Mouse (Mus musculus) left cerebral cortex, postnatal 4 days (tissue): ENCODE data around the gene Eif4g1. TPM values are rescaled to one million over a fixed set of nuclear protein-coding genes. Genes with fewer than 3 reads are reported as not detected.
A peak's percentile ranks its signal among the peaks of the same experiment; 100 is the strongest.

Experiments
- DNase-seq: peaks from one replicate; pipeline ENCODE4 v3.0.0-alpha.2; 2022
- intact Hi-C: fragments of 180-260 bp; cut with DNase I; formaldehyde crosslinking; loops from one replicate; pipeline ENCODE4 v1.15.1; 2025
- total RNA-seq, 2 experiments: library from RNA; stranded (reverse); gene quantifications; 2 replicates each; pipeline ENCODE4 v1.2.3; 2021

Gene Eif4g1
- total RNA-seq, 2 experiments from 2014 or later: 362 to 378 TPM

DNA sequence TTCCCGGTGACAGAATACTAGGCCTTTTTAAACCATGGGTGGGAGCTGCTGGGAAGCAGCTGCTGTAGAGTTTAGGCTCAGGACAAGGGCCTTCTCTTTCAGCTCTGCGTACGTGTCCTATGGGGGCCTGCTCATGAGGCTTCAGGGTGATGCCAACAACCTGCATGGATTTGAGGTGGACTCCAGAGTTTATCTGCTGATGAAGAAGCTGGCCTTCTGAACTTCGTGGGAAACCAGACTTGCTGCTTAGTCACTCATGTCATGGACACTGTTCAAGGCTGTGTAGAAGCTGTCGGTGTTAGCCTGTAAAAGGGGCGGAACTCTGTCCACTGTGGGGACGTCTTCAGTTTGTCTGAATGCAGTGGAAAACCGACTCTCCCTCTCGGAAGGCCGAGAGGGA lies 53.7 kb downstream of the Eif4g1 start:
- DNase-seq: no peak
- intact Hi-C loops: no loop called here

GRCm38 (mm10) chr16:20722736-20723135 lies 54.6 kb downstream of the Eif4g1 start:
- DNase-seq: no peak
- intact Hi-C loops: no loop called here

DNA sequence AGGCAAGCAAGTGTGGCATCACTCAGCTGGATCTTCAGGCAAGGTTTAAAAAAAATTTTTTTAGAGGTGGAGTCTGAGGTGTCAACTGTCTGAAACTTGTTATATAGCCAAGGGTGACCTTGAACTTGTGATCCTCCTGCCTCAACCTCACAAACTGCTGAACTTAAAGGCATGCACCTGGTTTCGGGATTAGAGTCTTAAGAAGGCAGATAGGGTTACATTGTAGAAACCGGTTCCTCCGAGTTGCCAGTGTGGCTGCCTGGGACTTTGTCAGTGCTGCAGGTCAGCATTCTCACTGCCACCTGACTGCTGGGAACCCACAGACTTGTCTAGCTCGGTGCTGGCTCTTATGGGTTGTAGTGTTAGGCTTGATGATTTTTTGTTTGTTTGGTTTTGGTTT lies 55.1 kb downstream of the Eif4g1 start:
- DNase-seq: no peak
- intact Hi-C loops: no loop called here

GRCm38 (mm10) chr16:20724338-20724748 lies 56.2 kb downstream of the Eif4g1 start:
- DNase-seq: no peak
- intact Hi-C loops: no loop called here

DNA sequence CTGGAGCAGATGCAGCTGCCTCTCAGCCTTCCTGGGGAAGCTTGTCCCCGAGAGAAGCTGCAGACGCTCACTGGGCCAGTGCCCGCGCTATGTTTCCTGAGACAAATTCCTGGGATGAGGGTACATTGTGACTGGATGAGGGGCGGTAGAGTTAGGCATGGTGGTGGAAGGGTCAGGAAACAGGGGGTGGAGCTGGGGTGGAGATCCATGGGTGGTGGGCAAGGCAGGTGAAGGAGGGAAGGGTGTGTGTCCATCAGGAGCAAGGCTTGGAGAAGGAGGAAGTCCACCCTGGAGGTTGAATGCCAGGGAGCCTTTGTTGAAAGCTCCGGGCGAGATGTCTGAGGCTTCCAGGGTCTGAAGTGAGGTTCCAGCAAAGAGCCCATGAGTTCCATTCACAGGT lies 57.2 kb downstream of the Eif4g1 start:
- DNase-seq: no peak
- intact Hi-C loops: no loop called here

DNA sequence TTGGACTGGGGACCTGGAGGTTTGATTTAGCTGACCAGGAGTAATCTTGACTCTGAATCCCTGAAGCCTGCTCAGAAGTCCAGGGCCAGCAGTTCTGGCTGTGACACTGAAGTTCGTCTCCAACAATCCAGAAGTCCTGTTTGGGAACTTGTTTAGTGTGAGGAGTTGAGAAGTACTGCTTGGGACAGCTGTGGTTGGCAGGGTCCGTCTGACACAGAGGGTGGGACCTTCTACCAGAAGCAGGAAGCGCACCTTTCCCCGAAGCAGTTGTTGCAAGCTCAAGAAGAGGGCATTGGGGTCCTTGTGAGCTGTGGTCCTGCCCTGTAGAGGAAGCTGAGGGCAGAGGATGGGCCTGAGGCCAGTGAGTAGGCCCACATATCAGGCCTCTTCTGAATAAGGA lies 57.6 kb downstream of the Eif4g1 start:
- DNase-seq: no peak
- intact Hi-C loops: no loop called here

GRCm38 (mm10) chr16:20726384-20726783 lies 58.3 kb downstream of the Eif4g1 start:
- intact Hi-C loops: no loop called here
- DNase-seq: no peak

DNA sequence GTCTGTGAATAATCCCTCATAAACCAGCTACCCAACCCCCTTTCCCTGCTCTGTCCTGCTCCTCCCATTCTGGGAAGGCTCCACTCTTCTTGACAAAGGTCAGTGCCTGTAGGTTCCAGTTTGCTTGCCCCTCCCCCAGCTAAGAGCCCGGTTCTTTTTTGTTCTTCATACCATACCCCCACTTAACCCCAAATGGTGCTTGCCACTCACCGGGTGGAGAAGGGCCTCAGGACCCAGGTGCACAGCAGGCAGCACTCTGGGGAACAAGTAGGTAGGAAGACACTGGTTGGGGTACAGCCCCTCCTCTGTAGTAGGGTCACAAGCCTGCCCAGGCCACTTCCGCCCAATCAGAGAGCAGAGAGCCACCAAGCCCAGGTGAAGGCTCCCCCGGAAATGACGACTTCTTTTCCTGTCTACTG lies 62.2 kb downstream of the Eif4g1 start:
- DNase-seq: no peak
- intact Hi-C loops: no loop called here

DNA sequence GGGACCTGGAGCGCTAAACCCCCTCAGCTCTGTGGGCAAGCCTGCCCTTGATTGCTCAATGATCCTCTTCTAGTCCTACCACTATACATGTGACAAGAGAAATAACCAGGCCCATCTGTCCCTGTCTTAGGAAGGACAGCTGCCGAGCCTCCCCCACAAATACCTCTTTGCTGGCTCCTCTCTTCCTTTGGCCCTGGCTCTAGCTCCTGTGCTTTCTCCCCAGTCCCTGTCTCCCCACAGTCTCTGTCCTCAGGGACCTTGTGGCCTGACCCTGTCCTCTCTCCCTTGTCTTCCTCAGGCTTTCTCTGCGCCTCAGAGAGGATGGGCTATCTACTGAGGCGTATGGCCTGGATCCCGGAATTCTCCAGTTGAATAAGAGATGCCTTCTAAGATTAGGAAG lies 63.6 kb downstream of the Eif4g1 start:
- no peak for DNase-seq
- intact Hi-C loops: no loop called here

DNA sequence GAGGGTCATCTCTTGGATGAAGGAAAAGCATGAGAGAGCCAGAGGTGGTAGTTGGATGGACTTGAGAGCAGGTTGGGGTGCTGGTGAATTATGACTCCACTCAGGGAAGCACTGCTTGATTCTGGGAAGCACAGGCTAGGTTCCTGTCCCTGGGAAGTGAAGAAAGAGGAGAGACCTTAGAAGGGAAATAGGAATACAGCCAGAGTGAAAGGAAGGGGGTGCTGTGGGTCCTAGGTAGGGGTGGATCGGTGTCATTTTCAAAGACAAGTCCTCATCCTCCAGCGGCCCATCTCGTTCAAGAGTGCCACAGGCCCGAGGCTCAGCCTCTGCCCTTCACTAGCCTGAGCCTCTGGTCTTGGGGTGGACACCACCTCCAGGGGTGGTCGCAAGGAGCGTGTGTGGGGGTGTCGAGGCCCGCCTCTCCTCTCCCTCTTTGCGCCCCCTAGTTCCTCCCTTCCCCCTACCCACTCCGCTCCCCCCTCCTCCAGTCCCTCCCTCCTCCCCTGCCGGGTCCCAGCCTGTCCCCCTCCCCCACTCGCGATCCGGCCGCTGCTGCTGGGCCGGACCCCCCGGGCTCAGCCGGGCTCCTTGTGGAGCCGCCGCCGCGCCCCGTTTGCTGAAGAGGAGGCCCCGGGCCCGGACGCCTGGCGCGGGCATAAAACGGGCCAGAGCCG lies 64.3 kb downstream of the Eif4g1 start:
- peak; percentile 66 for DNase-seq
- intact Hi-C loops: no loop called here

- DNase-seq: peak; percentile 90
- intact Hi-C loops: no loop called here
These were observed 65.0 kb downstream of the Eif4g1 start, which contains the start of gene Chrd for GRCm38 (mm10) chr16:20732925-20733730. Gene Chrd (plus strand): TSS chr16:20733127.

DNA sequence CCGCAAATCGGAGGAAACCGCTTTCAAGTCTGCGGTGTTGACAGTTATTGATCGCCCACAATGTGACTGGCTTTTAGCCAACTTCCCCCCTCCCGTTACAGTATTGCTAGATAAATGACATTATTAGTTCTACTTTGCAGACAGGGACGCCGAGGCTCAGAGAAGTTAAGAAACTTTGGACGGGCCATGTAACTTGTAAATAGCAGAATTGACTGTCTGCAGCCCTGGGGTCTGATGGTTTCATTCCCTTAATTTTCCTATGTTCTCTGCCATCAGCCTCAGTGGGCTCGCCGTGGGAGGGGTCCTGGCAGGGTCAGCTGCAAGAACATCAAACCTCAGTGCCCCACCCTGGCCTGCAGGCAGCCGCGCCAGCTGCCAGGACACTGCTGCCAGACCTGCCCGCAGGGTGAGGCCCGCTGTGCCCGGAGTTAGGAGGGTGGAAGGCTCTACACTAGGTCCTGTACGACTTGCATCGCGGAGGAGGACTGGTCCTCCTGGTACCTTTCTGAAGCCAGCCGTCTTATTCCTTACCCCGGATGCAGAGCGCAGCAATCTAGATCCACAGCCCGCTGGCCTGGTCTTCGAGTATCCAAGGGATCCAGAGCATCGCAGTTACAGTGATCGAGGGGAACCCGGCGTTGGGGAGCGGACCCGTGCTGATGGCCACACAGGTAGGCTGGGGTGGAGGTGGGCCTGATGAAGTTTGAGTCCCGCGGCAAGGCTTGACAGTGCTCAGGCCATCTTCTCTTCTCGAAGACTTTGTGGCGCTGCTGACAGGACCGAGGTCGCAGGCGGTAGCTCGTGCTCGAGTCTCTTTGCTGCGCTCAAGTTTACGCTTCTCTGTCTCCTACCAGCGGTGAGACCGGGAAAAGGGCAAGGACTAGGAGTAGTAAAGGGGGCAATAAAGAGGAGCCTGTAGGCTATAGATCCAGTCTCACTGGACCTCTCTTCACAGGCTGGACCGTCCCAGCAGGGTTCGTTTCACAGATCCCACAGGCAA lies 65.9 kb downstream of the Eif4g1 start, which contains the start of gene Thpo:
Gene Thpo (minus strand): TSS at position 781 of the 1,000 bp plus-strand sequence.
- intact Hi-C loops: no loop called here
- peak; percentile 69 for DNase-seq

DNA sequence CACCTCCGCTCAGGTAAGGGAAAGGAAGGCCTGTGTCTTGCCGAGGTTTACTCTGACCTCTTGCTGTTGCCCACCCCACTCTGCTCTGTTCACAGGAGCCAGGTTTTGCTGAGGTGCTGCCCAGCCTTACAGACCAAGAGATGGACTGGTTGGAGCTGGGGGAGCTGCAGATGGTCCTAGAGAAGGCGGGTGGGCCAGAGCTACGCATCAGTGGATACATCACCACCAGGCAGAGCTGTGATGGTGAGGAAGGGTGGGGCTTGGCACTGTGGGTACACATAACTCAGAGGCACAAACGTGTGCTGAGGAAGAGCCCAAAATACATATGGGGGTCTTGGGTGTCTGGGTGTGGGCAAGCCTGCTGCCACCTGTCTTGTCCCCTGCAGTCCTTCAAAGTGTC lies 67.5 kb downstream of the Eif4g1 start:
- peak; percentile 70 for DNase-seq
- intact Hi-C loops: no loop called here

- no peak for DNase-seq
- intact Hi-C loops: no loop called here
These were observed 68.1 kb downstream of the Eif4g1 start for GRCm38 (mm10) chr16:20736168-20736567.

DNA sequence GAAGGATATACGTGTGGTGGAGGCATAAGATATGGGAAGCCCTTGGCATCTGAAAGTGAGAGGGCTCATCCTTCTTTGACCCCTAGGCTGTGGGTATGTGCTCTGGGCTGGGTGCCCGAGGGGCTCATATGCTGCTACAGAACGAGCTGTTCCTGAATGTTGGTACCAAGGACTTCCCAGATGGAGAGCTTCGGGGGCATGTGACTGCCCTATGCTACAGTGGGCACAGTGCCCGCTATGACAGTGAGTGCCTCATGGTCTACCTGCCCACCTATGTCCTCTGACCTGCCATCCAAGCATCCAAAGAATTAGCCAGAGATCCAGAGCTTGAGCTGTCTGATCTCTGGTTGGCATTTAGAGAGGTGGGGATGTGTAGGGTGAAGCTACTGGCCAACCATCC lies 68.7 kb downstream of the Eif4g1 start:
- DNase-seq: no peak
- intact Hi-C loops: no loop called here

- intact Hi-C loops: no loop called here
- DNase-seq: no peak
These were observed 71.7 kb downstream of the Eif4g1 start for GRCm38 (mm10) chr16:20739845-20740244.

Other genes starting within 250 kb of the Eif4g1 start
- gene Abcc5, start 241.9 kb upstream of the Eif4g1 start, total RNA-seq: 100 to 1,000 TPM; 200 to 212 TPM
- gene Eif2b5, start 169.5 kb upstream of the Eif4g1 start, total RNA-seq: 10 to 100 TPM; 66.8 to 67.8 TPM
- 100 to 1,000 TPM; 103 to 108 TPM for gene Dvl3, start 151.3 kb upstream of the Eif4g1 start, total RNA-seq
- gene Ap2m1, start 132.8 kb upstream of the Eif4g1 start, total RNA-seq: 100 to 1,000 TPM; 865 to 870 TPM
- gene Abcf3, start 119.7 kb upstream of the Eif4g1 start, total RNA-seq: 10 to 100 TPM; 74.7 to 94.0 TPM
- gene Vwa5b2, start 78.8 kb upstream of the Eif4g1 start, total RNA-seq: 10 to 100 TPM; 47.6 to 59.3 TPM
- 1 to 10 TPM; 3.4 to 3.9 TPM for gene Eef1akmt4, start 56.7 kb upstream of the Eif4g1 start, total RNA-seq
- not detected for gene Gm49333, start 56.7 kb upstream of the Eif4g1 start, total RNA-seq
- gene Alg3, start 56.6 kb upstream of the Eif4g1 start, total RNA-seq: 10 to 100 TPM; 10.9 to 13.9 TPM
- gene Camk2n2, start 47.0 kb upstream of the Eif4g1 start, total RNA-seq: 100 to 1,000 TPM; 197 to 204 TPM
- gene Ece2, start 38.5 kb upstream of the Eif4g1 start, total RNA-seq: 10 to 100 TPM; 28.6 to 33.0 TPM
- 100 to 1,000 TPM; 262 to 273 TPM for gene Psmd2, start 16.7 kb upstream of the Eif4g1 start, total RNA-seq
- 100 to 1,000 TPM; 101 to 115 TPM for gene Fam131a, start 24.9 kb downstream of the Eif4g1 start, total RNA-seq
- gene Polr2h, start 49.4 kb downstream of the Eif4g1 start, total RNA-seq: 10 to 100 TPM; 30.5 to 32.0 TPM
- gene Clcn2, start 49.4 kb downstream of the Eif4g1 start, total RNA-seq: 10 to 100 TPM; 38.8 to 40.3 TPM
- 10 to 100 TPM; 15.4 to 18.6 TPM for gene Chrd, start 64.8 kb downstream of the Eif4g1 start, total RNA-seq
- 1 to 10 TPM; 1.2 to 2.3 TPM for gene Thpo, start 66.2 kb downstream of the Eif4g1 start, total RNA-seq